Mouse (Mus musculus) naive thymus-derived CD4-positive, alpha-beta T cell, adult 5 months (primary cell): ENCODE measurements around the gene Colca2. TPM values are rescaled to one million over a fixed set of nuclear protein-coding genes. Genes with fewer than 3 reads are reported as not detected.

ENCODE experiments used
- polyA plus RNA-seq: library from polyadenylated mRNA; unstranded; fragments of 100-300 nt; shearing (Covaris generic); gene quantifications from one replicate; pipeline ENCODE4 v1.2.1, GENCODE M21; 2017

Colca2 gene
- polyA plus RNA-seq = not detected

DNA sequence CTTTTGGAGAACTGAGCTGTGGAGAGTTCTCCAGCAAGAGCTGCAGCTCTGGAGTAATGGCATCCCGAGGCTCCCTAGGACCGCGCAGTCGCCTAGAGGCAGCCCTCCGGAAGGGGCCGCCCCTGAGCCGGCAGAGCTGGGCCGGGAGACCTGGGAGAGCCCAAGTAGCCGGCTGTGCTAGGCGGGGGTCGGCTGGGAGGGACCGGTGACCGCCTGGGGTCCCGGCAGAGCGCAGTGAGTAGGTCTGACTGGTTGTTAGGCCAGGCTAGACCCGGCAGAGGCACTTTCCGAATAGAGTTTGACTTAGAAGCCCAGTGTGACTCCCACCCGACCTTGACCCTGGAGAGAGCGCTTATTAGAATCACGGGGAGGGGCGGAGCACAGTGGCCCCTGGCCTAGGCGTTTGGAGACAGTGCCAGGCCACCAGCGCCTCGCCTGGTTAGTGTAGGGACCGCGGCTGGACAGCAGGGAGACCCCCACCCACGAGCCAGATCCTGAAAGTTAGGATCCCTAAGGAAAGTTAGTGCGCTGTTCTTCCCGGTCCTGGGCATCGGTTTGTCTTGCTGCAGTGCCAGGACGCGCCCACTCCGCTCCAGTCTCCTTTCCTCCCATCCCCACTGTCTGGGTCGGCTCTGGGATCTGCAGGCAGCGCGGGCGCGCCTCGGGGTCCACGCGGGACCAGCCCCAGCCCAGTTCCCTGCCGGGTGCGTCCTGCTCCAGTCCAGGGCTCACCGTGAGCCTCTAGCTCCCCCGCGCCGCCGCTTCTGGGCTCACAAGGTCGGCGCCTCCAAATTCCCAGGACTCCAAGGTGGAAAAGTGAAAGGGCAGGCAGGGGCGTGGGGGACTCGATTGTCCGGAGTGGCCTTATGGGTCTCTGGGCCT lies at the start of gene Colca2:
Colca2 (minus strand) TSS at position 70 of the 882 bp plus-strand sequence.

Other genes with a start within 250 kb of the Colca2 start
- not detected for gene Btg4, start 217.7 kb downstream of the Colca2 start, polyA plus RNA-seq
- gene Layn, start 201.5 kb downstream of the Colca2 start, polyA plus RNA-seq = not detected
- not detected for gene 4833427G06Rik, start 176.5 kb downstream of the Colca2 start, polyA plus RNA-seq
- gene Gm32742, start 113.1 kb downstream of the Colca2 start, polyA plus RNA-seq = not detected
- gene Pou2af1, start 64.9 kb downstream of the Colca2 start, polyA plus RNA-seq = 7.9 TPM
- gene 1810046K07Rik, start 50.3 kb upstream of the Colca2 start, polyA plus RNA-seq = not detected